Mouse (Mus musculus) c-Kit-positive CD71-positive TER-119-positive erythroid progenitor cells, embryonic 14.5 days (primary cell): ENCODE data around the gene Prdm9.
"Not testable (repeated sequence)": the region's sequence is repeated elsewhere in the genome, so short reads cannot be mapped to it uniquely, and the experiment has no call there.

ENCODE experiments used
- DNase-seq: peaks from one replicate; pipeline ENCODE4 v3.0.0-alpha.2; 2013; ENCODE audit warnings: low spot score

Gene Prdm9

DNA sequence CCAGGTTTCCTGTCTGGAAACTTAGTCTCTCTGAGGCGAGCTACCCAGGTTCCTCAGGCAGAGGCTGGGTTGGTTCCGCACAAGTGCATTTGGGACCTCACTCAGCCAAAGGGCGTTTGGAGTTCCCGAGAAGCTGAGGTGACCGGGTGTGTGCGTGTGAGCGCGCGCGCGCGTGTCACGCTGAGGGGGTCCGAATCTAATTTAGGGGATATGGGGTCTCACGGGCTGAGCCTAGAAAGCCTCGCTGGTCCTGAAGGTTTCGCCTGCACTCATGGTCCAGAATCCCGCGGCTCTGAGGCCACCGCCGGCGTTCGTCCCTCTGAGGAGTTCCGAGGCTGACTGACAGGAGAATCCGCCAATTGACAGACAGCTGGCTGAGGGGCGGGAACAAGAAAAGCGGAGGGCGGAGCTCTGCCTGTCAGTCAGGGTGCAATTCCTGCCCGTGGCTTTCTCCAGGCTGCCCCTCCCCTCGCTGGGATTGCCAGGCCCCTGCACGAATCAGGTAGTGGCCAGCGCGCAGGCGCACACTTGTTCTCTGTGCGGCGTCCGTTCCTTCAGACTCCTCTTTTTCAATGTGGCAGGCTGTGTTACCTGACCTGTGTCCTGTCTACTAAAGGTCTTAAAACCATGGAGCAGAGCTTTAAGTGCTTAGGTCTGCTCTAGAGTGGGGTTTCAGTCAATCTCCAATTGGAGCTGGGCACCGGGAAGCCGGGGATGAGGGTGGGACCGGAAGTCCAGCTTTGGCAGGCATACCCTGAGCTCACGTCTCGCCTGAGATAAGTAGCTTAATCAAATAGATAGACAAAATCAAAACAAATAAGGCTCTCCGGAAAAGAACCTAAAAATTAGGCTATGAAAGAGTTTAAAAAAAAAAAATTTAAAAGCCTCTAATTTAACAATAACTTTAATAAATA, at the start of gene Prdm9:
Gene Prdm9 (minus strand): TSS at position 341 of the 914 bp plus-strand sequence.
- DNase-seq: peak; percentile 98

DNA sequence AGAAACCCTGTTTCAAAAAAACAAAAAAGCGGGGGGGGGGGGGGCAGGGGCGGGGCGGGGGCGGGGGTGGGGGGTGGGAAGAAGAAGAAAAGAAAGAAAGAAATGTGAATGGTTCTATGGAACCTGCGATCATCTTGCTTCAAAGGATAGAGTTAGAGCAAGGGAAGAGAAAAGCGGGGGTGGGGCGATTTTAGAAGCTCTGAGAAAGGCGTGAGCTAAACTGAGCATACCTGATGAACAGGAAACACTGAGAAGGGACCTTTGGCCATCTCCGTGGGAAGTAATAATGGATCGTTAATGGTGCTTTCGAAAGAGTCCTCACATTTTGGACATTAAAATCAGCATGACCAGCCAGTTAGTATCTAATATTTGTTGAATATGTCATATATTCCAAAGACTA, 35.3 kb upstream of the Prdm9 start:
- DNase-seq: no peak

DNA sequence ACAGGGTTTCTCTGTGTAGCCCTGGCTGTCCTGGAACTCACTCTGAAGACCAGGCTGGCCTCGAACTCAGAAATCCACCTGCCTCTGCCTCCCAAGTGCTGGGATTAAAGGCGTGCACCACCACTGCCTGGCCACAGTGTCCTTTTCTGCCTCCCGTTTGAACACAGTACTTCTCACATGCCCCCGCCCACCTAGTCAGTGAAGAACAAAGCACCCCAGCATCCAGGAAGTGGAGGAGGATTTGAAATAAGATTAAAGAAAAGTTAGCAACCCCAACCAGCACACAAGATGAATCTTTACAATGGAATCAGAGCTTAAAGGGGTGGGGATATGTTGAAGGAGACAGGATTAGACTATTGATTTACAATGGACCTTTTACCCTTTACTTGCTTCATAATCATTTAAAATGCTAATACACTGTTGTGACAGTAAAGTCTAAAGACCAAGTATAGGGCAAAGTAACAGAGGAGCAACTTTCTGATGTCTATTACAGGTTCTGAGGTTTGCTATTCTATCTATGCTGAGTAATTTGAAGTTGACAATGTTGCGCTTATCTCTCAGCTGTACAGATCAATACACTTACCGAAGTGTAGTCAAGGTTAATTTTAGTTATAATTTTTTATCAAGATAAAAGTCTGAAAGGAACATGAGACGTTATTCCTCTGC, 27.2 kb upstream of the Prdm9 start:
- DNase-seq: no peak

DNA sequence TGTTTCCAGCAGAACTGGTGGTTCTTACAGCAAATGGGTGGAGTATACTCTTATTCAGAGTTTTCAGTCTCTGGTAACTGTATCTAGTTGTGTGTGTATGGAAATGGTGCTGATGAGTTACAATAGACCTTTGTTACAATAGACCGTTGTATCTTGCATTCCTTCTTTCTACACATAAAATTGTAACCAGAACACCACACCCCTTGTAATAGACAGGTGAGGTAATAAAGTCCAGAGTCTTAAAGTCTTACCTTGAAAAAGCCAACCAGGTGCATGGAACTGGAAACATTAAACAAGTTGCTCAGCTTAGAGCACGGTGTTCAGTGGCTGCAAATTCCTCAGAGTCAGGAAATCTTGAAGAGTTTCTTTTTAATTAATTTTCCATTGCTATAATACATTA, 24.0 kb upstream of the Prdm9 start:
- no peak for DNase-seq

DNA sequence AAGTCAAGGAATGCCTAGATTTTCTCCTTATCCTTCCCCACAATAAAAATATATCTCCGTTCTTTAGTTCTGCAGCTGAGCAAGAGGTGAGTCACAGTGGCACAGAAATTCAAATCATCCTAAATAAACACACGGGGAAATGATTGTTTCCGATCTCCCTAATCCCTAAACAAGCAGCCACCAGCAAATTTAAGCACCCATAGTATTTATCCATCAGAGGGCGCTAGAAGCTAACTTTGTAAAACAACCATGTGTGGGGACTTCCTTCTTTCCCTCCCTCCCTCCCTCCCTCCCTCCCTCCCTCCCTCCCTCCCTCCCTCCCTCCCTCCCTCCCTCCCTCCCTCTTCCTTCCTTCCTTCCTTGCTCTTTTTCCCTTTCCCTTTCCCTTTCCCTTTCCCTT, 21.5 kb upstream of the Prdm9 start:
- peak; percentile 40 for DNase-seq

DNA sequence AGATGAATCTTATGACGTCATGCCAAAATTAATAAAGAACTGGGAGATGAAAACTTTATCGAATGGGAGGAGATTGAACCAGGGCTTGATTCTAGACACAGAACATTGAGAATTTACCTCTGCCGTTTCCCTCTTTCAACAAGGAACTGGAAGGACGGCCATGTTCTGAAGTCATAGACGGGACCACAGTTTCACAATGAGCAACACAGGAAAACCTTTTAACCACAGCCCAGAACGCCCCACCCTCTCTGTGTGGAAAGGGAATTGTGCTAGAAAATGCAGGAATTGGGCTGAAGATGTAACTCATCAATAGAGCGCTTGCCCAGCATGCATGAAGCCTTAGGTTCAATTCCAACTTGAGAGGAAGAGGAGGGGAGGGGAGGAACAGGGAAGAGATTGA, 18.9 kb upstream of the Prdm9 start:
- DNase-seq: no peak

DNA sequence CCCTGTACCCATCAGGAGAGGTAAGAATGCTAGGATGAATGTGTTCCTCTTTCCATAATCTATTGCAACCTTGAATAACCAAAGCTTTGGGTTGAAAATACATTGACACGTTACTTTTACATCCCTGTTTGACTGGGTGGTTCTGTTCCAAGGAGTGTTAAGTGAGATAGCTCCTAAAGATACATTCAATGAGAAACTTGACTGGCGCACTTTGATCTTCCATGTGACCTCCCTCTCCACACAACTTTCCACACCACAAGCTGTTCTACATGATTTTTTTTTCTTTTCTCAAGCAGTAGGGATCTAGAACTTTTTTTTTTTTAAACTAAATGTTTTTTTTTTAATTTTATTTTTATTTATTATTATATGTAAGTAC, 15.9 kb upstream of the Prdm9 start:
- no peak for DNase-seq

DNA sequence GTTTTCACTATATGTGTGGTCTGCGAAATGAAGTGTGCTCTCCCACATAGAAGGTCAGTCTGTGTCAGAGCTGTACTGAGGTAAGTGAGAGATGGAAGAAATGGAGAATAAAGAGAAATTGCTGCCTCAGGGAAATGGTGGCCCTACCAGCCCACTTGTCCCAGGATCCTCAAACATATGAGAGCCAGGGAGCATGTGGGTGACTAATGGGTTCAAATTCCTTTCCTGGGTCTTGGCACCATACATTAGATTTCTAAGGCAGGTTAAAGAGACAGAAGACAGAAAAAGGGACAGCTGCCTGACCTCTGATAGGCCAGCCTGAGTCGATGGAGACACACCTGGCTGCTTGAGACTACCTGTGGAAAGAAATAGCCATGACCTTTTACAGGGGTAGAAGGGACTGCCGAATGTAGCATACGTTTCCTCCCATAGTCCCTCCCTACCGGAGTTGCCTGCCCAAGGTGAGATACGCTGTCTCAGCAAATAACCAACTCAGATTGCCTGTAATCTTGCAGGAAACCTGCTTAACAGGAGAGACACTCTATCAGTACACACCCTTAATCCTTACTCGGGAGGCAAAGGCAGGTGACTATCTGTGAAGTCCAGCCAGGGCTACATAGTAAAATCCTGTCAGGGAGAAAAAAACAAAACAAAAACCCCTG, 15.4 kb upstream of the Prdm9 start:
- no peak for DNase-seq

DNA sequence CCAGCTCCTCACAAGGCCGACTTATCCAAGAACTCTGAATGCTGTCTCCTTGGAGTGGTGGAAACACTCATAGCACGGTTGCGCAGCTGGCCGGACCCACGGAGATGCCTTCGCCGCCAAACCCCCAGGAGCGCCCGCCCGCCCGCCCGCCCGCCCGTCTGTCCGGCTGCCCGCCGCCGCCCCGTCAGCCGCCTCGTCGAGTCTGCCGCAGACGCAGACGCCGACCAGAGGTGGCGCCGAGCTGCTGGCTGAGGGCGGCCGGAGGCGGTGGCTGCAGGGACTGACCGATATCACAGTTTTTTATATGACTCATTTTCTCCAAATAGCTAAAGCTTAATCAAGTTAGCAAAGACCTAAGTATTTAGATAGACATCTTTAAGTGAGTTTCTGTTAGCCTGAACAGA, 13.1 kb upstream of the Prdm9 start:
- no peak for DNase-seq

DNA sequence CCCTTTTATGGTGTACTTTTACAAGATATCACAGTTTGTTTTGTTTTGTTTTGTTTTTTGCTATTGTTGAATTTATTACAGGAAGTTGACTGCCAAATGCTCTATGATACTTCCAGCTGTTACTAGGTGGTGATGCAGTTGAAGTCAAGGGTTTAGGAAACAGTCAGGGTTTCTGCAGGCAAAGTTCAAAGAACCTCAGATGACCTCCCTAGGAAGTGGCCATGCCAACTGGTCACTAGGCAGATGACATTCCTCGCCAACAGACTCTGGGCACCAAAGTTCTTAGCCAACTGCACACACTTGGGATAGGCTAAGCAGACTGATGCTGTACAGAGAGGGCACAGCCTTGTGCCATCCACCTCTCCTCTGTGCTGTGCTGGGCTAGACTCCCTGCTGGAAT, 10.9 kb upstream of the Prdm9 start:
- DNase-seq: no peak

DNA sequence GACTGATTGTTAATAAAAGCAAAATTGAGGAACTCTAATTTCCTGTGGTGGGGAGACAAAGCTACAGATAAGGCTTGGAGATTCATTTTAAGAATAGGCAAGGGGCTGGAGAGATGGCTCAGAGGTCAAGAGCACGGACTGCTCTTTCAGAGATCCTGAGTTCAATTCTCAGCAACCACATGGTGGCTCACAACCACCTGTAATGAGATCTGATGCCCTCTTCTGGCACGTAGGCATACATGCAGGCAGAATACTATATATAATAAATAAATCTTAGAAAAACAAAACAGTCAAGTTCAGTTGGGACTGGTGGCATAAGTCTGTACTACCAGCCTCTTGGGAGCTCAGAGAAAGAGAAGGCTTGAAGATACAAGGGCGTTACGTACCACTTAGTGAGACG, 2.8 kb upstream of the Prdm9 start:
- DNase-seq: no peak

DNA sequence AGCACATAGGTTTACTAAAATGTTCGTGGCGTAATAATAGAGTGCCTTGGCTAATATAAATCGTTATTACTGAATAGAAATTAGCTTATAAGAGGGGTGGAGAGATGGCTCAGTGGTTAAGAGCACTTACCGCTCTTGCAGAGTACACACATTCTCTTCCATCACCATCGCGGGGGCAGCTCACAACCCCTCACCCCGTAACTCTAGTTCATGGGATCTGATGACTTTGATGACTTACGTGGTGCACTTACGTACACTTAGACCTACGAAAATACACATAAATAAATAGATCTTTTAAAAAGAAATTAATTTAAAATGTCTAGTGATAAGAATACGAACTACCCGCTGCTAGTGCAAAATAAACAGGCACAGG, 760 bp upstream of the Prdm9 start:
- DNase-seq: no peak

DNA sequence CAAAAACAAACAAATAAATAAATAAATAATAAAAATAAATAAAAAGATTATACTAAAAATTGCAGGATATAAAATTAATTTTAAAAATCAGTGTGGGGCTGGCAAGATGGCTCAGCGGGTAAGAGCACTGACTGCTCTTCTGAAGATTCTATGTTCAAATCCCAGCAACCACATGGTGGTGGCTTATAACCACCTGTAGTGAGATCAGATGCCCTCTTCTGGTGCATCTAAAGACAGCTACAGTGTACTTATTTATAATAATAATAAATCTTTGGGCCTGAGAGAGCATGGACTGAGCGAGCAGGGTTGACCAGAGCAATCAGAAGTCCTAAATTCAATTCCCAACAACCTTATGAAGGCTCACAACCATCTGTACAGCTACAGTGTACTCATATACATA, 4.2 kb downstream of the Prdm9 start:
- DNase-seq: no peak

DNA sequence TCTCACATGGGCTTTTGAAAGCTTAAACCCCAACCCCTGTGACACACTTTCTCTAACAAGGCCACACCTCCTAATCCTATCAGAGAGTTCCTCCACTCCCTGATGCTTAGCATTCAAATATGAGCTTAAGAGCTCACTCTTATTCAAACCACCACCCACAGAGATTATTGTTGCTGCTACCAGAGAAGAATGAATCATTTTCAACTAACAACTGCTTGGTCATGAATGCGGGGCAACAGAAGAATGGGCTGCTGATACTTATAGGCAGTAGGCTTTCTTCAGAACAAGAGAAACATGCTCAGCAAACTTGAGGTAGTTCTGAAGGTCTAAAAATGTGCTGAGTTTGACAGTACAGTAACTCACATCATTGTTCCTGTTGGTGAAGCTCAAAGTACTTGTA, 14.4 kb downstream of the Prdm9 start:
- no peak for DNase-seq

DNA sequence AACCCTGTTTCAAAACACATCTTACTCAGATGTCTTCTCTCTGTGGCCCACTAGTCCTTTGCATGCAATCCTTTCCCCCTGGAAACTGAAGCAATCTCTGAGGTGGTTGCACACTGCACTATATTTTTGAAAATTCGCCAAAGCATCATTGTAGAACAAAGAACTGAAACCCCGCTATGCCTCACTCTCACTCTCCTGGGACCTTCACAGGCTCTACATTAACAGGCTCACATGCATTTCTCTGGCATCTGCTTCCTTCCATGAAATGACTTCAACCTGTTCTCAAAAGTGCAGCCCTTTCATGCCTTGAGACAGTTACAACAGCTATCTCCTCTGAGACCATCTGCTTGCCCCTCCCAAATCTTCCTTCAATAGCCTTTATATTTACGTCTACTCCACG, 17.7 kb downstream of the Prdm9 start:
- no peak for DNase-seq

DNA sequence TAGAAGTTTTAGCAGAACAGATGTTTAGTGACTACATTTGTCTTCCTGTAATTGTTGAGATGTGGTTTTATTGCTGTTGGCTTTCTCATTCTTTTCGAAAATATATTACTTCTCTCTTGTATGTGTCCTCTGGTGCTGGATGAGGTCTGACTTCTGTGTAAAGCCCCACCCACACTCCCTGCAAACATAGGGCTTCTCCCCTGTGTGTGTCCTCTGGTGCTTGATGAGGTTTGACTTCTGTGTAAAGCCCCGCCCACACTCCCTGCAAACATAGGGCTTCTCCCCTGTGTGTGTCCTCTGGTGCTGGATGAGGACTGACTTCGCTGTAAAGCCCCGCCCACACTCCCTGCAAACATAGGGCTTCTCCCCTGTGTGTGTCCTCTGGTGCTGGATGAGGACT, 20.3 kb downstream of the Prdm9 start:
- DNase-seq: not testable (repeated sequence)

DNA sequence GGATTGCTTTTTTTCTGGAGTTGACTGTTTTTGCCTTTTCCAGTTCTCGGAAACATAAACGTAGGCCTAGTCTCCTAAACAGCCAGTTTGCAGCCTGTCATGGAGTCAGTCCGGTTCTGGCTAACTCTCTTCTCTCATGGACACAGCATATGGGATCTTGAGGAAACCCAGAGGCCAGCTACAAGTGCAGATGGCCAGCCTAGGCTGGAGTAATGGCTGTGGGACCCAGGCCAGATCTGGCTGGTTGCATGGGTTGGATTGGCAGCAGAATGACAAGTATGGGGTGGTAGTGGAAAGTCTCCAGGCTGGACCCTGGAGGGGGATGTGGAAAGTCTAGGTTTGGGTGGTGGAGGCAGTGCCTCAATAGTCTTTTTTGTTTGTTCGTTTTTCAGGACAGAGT, 23.8 kb downstream of the Prdm9 start:
- DNase-seq: no peak

DNA sequence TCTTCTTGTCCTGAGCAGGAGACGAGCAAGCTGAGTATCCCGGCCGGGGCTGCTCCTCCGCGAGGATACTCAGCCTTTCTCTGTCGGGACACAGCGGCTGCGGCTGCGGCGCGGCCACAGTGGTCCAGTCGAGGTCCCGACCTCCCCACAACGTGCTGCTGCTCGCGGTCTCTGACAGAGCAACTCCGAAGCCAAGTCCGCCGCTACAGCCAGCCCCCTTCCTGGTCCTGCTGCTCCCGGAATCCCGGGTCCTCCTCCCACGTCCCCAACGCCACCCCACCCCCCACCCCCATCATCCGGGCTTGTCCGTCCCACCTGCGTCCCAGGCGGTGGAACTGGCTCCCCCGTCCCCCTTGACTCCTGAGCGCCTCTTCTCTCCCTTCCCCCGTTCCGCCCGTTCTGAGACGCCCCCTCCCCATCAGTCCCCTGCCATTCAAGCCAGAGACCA, 27.7 kb downstream of the Prdm9 start:
- no peak for DNase-seq

DNA sequence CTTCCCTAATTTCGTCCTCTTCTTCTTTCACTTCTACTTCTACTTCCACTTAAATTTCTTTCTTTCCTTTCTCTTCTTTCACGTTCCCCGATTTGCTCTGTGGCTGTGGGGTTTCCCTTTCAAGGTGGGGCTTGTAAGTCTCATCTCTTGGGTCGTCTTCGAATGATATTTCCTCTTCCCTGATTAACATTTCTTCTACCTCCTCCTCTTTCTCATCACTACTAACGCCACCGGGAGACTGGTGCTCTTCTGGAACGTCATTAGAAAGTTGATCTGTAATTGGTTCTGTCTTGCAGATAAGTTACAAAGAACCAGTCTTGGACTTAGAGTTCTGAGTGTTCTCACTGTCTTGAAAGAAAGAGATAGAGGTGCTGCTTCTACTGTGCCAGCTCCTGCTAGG, 28.2 kb downstream of the Prdm9 start:
- no peak for DNase-seq

DNA sequence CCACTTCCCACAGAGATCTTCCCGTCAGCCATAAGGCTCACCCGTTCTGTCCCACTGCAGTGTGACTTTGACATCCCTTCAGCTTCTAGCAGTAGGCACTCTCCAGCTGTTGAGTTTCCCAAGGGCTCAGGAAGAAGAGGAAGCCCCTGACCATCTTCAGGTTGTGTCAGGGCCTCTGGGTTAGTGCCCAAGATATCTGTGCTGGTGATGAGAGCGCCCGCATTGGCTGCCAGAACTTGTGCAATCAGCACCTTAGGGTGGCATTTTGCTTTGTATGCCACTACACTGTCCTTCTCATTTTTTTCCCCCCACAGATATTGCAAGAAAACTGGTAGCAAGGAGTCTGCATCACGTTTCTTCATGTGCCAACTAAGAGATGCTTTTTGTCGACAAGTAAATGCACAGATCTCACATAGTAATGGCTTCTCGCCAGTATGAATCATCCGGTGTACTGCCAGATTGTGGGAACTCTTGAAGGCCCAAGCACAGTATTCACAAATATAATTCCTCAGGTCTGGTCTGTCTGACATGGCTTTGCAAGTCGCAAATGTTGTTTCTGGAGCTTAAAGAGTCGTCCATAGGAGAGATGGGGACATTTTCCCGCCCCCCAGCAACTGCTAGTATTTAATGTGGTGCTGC, 28.9 kb downstream of the Prdm9 start:
- no peak for DNase-seq

DNA sequence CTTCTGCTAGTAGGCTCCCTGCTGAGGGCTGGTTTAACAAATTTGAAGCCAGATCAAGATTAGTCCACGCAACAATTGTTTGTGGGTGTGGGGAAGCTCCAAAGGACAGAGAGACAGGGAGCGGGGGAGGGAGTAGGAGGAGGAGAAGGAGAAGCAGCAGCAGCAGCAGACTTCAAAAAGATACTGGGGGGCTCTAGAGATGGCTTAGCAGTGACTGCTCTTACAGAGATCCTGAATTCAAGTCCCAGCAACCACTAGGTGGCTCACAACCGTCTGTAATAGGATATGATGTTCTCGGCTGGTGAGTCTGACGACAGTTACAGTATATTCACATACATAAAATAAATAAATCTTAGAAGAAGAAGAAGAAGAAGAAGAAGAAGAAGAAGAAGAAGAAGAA, 34.0 kb downstream of the Prdm9 start:
- DNase-seq: peak; percentile 22

DNA sequence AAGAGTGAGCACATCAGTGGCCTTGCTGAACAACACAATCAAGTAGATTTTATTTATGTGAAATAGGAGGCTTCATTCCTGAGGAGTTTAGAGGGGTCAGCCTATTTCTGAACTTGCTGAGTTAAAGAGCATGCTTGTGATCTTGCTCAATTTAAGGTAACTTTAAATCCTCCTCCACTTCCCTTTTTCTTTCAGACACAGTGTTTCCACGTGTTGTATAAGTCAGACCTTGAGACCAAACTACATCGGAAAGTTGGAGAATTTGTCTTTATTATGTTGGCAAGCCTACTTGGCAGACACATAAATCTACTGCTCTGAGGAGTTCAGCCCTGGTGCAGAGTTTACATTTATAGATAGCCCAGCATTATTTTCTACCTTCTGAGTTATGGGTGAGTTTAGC, 35.3 kb downstream of the Prdm9 start:
- DNase-seq: no peak

DNA sequence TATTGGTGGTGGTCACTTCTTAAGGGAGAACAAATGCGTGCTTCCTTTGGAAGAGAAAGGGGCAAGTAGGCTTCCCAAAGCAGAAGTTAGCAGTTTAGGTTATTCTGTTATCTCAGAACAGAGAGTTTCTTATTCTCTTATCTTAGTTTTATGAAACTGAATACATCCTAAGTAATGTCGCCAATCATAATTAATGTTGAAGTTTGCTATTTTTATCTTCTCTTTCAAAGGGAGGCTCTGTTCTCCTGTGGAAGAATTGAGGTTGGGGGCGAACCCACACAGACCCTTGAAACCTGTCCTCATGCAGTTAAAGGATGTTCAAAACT, 36.4 kb downstream of the Prdm9 start:
- no peak for DNase-seq
